ENCODE assay signal across 8 mouse cellular contexts in the genomic region with DNA sequence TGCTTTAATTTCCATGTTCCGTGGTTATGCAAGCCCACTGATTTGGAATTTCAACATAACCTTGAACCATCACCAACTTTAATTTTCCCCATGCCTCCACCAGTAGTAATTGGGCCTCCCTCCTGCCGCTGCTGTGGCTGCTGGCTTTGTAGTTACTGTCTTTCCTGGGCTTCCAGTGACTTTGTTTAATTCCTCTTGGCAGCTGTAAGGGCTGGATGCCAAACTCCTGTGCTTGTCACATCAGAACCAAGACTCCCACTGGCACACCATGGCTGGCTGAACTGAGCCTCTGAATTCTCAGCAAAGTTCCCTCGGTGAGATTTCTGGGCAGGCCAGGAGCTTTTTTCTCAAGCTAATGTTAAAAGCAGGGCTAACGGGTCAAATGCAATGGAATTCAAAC.
A peak's percentile ranks its signal among the peaks of the same experiment; 100 is the strongest.
DNase-seq lines count a peak whose midpoint lies in the region; ATAC-seq and TF ChIP-seq lines count a peak whose summit lies in the region.
"Had no signal": no experiment of that assay in that cellular context is flagged by ENCODE, and none has a peak within 500 bp of the region (broad histone marks: within the 10 kb centered on the region; RNA-seq: fewer than 3 reads in every experiment).

No protein-coding gene starts in this region.

- no peak for TF ChIP-seq POLR2A in cerebellum, adult 2 months (IDR thresholded peaks at IDR 0.05; ENCODE audit: borderline replicate concordance, insufficient read depth, low read length)

- no peak for TF ChIP-seq CTCF in kidney, postnatal 0 days (IDR thresholded peaks at IDR 0.05; ENCODE audit: low read depth)
- TF ChIP-seq CTCF in cerebellum, adult 2 months (IDR thresholded peaks at IDR 0.05; ENCODE audit: borderline replicate concordance, insufficient read depth, low read depth, low read length), result no peak
- no peak for TF ChIP-seq CTCF in intestine, postnatal 0 days (IDR thresholded peaks at IDR 0.05; ENCODE audit: low read depth)

- H3K27ac ChIP-seq in kidney, postnatal 0 days, result no peak overlapping the region
- no peak overlapping the region for H3K27ac ChIP-seq in cerebellum, adult 2 months (ENCODE audit: insufficient read depth, low read length)
- no peak overlapping the region for H3K27ac ChIP-seq in intestine, postnatal 0 days (ENCODE audit: low read depth, low read length)

- 52% methylated on average over 4 of the region's 4 CpGs for WGBS in kidney, postnatal 0 days
- 23% methylated on average over 4 of the region's 4 CpGs for WGBS in cerebellum, adult 2 months
- WGBS in intestine, postnatal 0 days, result 57% methylated on average over 4 of the region's 4 CpGs

- H3K9ac ChIP-seq in kidney, postnatal 0 days (ENCODE audit: low read depth, low read length), result no peak overlapping the region
- H3K9ac ChIP-seq in intestine, postnatal 0 days (ENCODE audit: low read depth, low read length), result no peak overlapping the region
- H3K9ac ChIP-seq: embryonic facial prominence, embryonic 13.5 days had no signal

- no peaks in the 10 kb centered on the region for H3K9me3 ChIP-seq in kidney, postnatal 0 days (replicated peaks; ENCODE audit: low read length)
- no peaks in the 10 kb centered on the region for H3K9me3 ChIP-seq in intestine, postnatal 0 days (ENCODE audit: control insufficient read depth)
- H3K9me3 ChIP-seq: embryonic facial prominence, embryonic 13.5 days had no signal

- H3K27me3 ChIP-seq in kidney, postnatal 0 days (ENCODE audit: insufficient read depth, low read length), result no peaks in the 10 kb centered on the region
- H3K27me3 ChIP-seq in cerebellum, adult 2 months (ENCODE audit: control insufficient read depth, insufficient read depth, low read length), result no peaks in the 10 kb centered on the region
- H3K27me3 ChIP-seq in intestine, postnatal 0 days (replicated peaks; ENCODE audit: control insufficient read depth, insufficient read depth, low read length), result no peaks in the 10 kb centered on the region
- H3K27me3 ChIP-seq: embryonic facial prominence, embryonic 13.5 days had no signal

- no peak for ATAC-seq in kidney, postnatal 0 days (replicated peaks; ENCODE audit: low FRiP score, low read depth)
- no peak for ATAC-seq in intestine, postnatal 0 days

- no peak overlapping the region for H3K4me3 ChIP-seq in kidney, postnatal 0 days (replicated peaks; ENCODE audit: low read depth, low read length)
- no peak overlapping the region for H3K4me3 ChIP-seq in cerebellum, adult 2 months (replicated peaks; ENCODE audit: insufficient read depth, low read depth, low read length)
- H3K4me3 ChIP-seq in intestine, postnatal 0 days (ENCODE audit: low read depth, low read length), result no peak overlapping the region
- H3K4me3 ChIP-seq: embryonic facial prominence, embryonic 13.5 days had no signal

- H3K36me3 ChIP-seq in kidney, postnatal 0 days (ENCODE audit: insufficient read depth, low read length), result no peaks in the 10 kb centered on the region
- no peaks in the 10 kb centered on the region for H3K36me3 ChIP-seq in intestine, postnatal 0 days (ENCODE audit: control insufficient read depth, insufficient read depth)
- H3K36me3 ChIP-seq: embryonic facial prominence, embryonic 13.5 days had no signal

- no peaks in the 10 kb centered on the region; the same call in 1 of the 2 replicates for H3K4me1 ChIP-seq in kidney, postnatal 0 days (replicated peaks; ENCODE audit: insufficient read depth, low read length)
- no peaks in the 10 kb centered on the region for H3K4me1 ChIP-seq in cerebellum, adult 2 months (ENCODE audit: control insufficient read depth, insufficient read depth, low read length)
- H3K4me1 ChIP-seq in intestine, postnatal 0 days (replicated peaks; ENCODE audit: control insufficient read depth, insufficient read depth, low read length), result no peaks in the 10 kb centered on the region

- no peak overlapping the region for H3K4me2 ChIP-seq in kidney, postnatal 0 days (ENCODE audit: low read length)
- no peak overlapping the region for H3K4me2 ChIP-seq in intestine, postnatal 0 days (replicated peaks; ENCODE audit: low read depth)
- H3K4me2 ChIP-seq: embryonic facial prominence, embryonic 13.5 days had no signal

- peak; percentile 40 for DNase-seq in kidney, postnatal 0 days (ENCODE audit: low spot score)
- DNase-seq in kidney, adult 11 months, result no peak
- peak; percentile 41 for DNase-seq in adrenal gland, postnatal 14 days
- peak; percentile 47 for DNase-seq in fat pad, adult 2 months (ENCODE audit: extremely low read depth, low read depth, low spot score)
- DNase-seq in lung, postnatal 14 days, result peak; percentile 63
- no peak for DNase-seq in cerebellum, adult 2 months

Comparison
In these comparisons a context has a peak if more than half of its experiments do, and no peak if none do; other contexts are left out.
1. DNase-seq: peak in kidney, postnatal 0 days (single experiment), adrenal gland, postnatal 14 days (single experiment), fat pad, adult 2 months (single experiment) and lung, postnatal 14 days (single experiment); none in kidney, adult 11 months (single experiment) and cerebellum, adult 2 months (0 of 2).